Mouse (Mus musculus): ENCODE measurements around the gene Pdia4. TPM values are rescaled to one million over a fixed set of nuclear protein-coding genes. Genes with fewer than 3 reads are reported as not detected.
"Not testable (repeated sequence)": the region's sequence is repeated elsewhere in the genome, so short reads cannot be mapped to it uniquely, and the experiment has no call there.

Pdia4 gene
- polyA plus RNA-seq, 1 experiment from 2014 or later: 187 TPM

GRCm38 (mm10) chr6:47747886-47748285, 65.3 kb downstream of the Pdia4 start:
- not testable (repeated sequence) for H3K4me2 ChIP-seq; H3K9ac ChIP-seq; H3K4me1 ChIP-seq (replicated peaks); H3K36me3 ChIP-seq; H3K9me3 ChIP-seq; H3K27ac ChIP-seq (replicated peaks); H3K27me3 ChIP-seq; ATAC-seq (ENCODE audit: low read depth); H3K4me3 ChIP-seq
- 66% methylated on average over 4 of the region's 8 CpGs for WGBS

MicroRNAs within 50 kb of the gene (microRNA counts, 519-probe panel; counts per million panel counts)
- not detected for microRNA mmu-miR-704

Small RNA genes within 50 kb of the gene (microRNA-seq; reads per million reads assigned to microRNA genes)
- not detected for gene Mir704

Other genes starting within 250 kb of the Pdia4 start
- 90.3 and 102 TPM in 2 replicates for gene Ezh2, start 218.1 kb downstream of the Pdia4 start, polyA plus RNA-seq (2015; fragmentation: Nextera tagmentation; extraction: Ambion mirVana)
- gene Zfp786, start 17.4 kb upstream of the Pdia4 start, polyA plus RNA-seq (2015; fragmentation: Nextera tagmentation; extraction: Ambion mirVana): 16.6 and 17.1 TPM in 2 replicates
- 15.7 and 17.3 TPM in 2 replicates for gene Zfp398, start 22.2 kb upstream of the Pdia4 start, polyA plus RNA-seq (2015; fragmentation: Nextera tagmentation; extraction: Ambion mirVana)
- 22.1 and 23.0 TPM in 2 replicates for gene Zfp282, start 63.8 kb upstream of the Pdia4 start, polyA plus RNA-seq (2015; fragmentation: Nextera tagmentation; extraction: Ambion mirVana)
- 15.8 and 17.0 TPM in 2 replicates for gene Zfp212, start 107.0 kb upstream of the Pdia4 start, polyA plus RNA-seq (2015; fragmentation: Nextera tagmentation; extraction: Ambion mirVana)
- gene Zfp956, start 140.0 kb upstream of the Pdia4 start, polyA plus RNA-seq (2015; fragmentation: Nextera tagmentation; extraction: Ambion mirVana): 14.7 and 15.4 TPM in 2 replicates
- gene Zfp777, start 235.5 kb upstream of the Pdia4 start, polyA plus RNA-seq (2015; fragmentation: Nextera tagmentation; extraction: Ambion mirVana): 8.9 and 11.7 TPM in 2 replicates